Mouse (Mus musculus) right cerebral cortex, postnatal 36 days (tissue): ENCODE measurements around the gene Jmjd6.

Experiments
- DNase-seq, 2 experiments: peaks; one replicate each; pipeline ENCODE4 v3.0.0; 2022; ENCODE audit warnings: low spot score in 2 of 2, mixed read lengths in 1 of 2

Gene Jmjd6

GRCm38 (mm10) chr11:116823885-116824284, 19.4 kb downstream of the Jmjd6 start:
- DNase-seq = peak in 1 of 2 experiments; percentile 52

GRCm38 (mm10) chr11:116823255-116823654, 20.0 kb downstream of the Jmjd6 start:
- no peak for DNase-seq

- peak in 1 of 2 experiments; percentile 49 for DNase-seq
These were observed 20.6 kb downstream of the Jmjd6 start for GRCm38 (mm10) chr11:116822626-116823025.

GRCm38 (mm10) chr11:116822215-116822614, 21.0 kb downstream of the Jmjd6 start:
- no peak for DNase-seq

GRCm38 (mm10) chr11:116821057-116821940, 21.9 kb downstream of the Jmjd6 start:
- DNase-seq = no peak

- no peak for DNase-seq
These were observed 23.2 kb downstream of the Jmjd6 start for GRCm38 (mm10) chr11:116819932-116820593.

- DNase-seq = no peak
These were observed 24.5 kb downstream of the Jmjd6 start for GRCm38 (mm10) chr11:116818722-116819121.

GRCm38 (mm10) chr11:116817567-116817966, 25.7 kb downstream of the Jmjd6 start:
- no peak for DNase-seq

GRCm38 (mm10) chr11:116816769-116817168, 26.5 kb downstream of the Jmjd6 start:
- no peak for DNase-seq

- DNase-seq = no peak
These were observed 28.3 kb downstream of the Jmjd6 start for GRCm38 (mm10) chr11:116814884-116815415.

GRCm38 (mm10) chr11:116814076-116814883, 29.0 kb downstream of the Jmjd6 start:
- DNase-seq = no peak

- DNase-seq = no peak
These were observed 29.6 kb downstream of the Jmjd6 start for GRCm38 (mm10) chr11:116813610-116814009.

GRCm38 (mm10) chr11:116812793-116813529, 30.3 kb downstream of the Jmjd6 start:
- no peak for DNase-seq

GRCm38 (mm10) chr11:116810983-116811901, 32.0 kb downstream of the Jmjd6 start:
- DNase-seq = peak; percentile 69 to 81

- no peak for DNase-seq
These were observed 32.7 kb downstream of the Jmjd6 start for GRCm38 (mm10) chr11:116810528-116810927.

- no peak for DNase-seq
These were observed 33.7 kb downstream of the Jmjd6 start for GRCm38 (mm10) chr11:116809520-116809919.

GRCm38 (mm10) chr11:116808811-116809395, 34.3 kb downstream of the Jmjd6 start:
- no peak for DNase-seq

GRCm38 (mm10) chr11:116807938-116808606, 35.2 kb downstream of the Jmjd6 start:
- peak; percentile 69 to 73 for DNase-seq

- DNase-seq = no peak
These were observed 35.7 kb downstream of the Jmjd6 start for GRCm38 (mm10) chr11:116807526-116807925.
